Mouse (Mus musculus): ENCODE measurements around the gene Ptpn12.

Gene Ptpn12

DNA sequence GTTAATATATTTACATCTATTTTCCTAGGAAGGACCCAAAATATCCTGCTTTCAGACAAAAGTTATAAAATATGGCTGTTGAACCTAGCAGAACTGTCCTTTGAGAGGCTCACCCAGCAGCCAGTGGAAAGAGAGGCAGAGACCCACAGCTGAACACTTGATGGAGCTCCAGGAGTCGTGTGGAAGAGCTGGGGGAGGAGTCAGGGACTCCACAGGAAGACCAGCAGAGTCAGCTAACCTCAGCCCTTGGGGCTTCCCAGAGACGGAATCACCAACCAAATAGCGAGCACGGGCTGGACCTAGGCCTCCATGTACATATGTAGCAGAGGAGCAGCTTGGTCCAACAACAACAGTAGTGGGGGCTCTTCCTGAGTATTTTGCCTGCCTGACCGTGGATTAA, 38.6 kb downstream of the Ptpn12 start:
- peak; percentile 7 to 22 for DNase-seq

DNA sequence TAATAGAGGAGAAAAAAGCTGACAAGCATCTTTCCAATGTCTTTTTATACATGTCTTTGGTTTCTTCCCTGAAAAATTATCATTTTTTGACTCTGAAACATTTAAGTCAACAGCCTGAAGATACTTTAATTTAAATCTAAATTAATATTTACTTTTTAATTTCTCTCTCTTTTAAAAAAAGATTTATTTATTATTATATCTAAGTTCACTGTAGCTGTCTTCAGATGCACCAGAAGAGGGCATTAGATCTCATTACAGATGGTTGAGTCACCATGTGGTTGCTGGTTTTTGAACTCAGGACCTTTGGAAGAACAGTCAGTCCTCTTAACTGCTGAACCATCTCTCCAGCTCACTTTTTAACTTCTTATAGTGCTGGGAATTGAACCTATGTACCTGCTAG, 44.8 kb downstream of the Ptpn12 start:
- DNase-seq = no peak

- no peak for DNase-seq
These were observed 53.0 kb downstream of the Ptpn12 start for GRCm38 (mm10) chr5:21002723-21003122.

GRCm38 (mm10) chr5:21001622-21002315, 53.9 kb downstream of the Ptpn12 start:
- no peak for DNase-seq

GRCm38 (mm10) chr5:20998427-20998826, 57.3 kb downstream of the Ptpn12 start:
- no peak for DNase-seq

DNA sequence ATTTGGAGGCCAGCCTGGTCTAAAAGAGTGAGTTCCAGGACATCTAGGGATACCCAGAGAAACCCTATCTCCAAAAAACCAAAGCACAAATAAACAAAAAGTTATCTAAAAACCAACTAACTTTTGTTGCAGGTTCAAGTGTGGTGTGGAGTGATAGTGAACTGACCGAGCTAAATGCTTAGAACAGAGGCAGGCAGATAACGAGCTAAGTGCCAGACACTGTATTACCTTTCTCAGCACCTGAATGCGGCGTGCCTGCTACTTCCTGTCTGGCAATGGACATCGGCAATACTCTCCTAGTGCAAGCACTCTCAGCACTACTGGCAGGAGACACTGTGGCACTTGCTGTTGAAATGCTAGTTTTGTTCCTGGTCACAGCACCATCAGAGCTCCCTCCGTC, 58.2 kb downstream of the Ptpn12 start:
- no peak for DNase-seq

DNA sequence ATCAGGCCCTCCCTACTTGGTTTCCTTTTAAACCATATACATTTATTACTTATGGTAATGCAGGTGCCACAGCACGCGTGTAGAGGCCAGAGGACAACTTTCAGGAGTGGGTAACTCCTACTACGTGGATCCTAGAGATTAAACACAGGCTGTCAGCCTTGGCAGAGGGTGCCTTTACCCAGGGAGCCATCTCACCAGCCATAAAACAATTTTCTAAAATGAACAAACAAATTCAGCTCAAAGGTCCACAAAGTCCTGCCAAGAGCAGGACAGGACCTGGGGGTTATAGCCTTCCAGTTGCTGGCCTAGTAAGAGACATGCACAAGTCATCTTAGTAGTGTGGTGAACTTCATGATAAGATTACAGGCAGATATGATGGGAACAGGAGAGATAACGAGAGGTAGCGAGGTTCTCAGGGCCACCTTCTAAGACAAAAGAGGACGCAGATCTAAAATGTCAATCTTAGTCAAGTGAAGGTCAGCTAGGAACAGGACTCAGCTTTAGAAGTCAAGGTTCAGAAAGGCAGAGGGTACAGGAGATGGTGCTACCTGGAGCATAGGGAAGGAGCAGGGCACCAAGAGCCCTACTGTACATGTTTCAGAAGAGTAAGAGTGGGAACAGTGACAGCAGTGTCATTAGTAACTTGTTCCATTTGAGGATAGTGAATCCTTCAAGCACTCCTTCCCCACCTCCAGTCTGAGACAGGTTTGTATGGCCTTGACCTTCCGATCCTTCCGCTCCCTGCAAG, 65.5 kb downstream of the Ptpn12 start:
- no peak for DNase-seq

DNA sequence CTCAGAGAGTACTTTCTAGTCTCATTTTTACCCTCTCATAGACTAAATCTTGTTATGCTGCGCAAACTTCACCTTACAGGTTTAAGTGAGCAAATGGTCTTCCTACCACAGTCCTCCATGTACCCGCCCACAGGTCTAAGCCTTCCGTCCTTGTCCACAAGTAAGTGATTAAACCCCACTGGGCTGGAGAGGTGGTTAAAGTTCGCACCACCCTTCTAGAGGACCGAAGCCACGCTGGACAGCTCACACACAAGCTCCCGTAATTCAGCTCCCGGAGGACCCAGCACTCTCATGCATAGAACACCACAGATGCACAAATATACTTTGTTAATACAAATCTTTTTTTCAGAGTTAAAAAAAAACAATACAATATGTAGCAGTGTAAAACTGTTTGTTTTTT, 69.4 kb downstream of the Ptpn12 start:
- peak in 1 of 2 experiments; percentile 12 for DNase-seq

GRCm38 (mm10) chr5:20983505-20983904, 72.2 kb downstream of the Ptpn12 start:
- no peak for DNase-seq

DNA sequence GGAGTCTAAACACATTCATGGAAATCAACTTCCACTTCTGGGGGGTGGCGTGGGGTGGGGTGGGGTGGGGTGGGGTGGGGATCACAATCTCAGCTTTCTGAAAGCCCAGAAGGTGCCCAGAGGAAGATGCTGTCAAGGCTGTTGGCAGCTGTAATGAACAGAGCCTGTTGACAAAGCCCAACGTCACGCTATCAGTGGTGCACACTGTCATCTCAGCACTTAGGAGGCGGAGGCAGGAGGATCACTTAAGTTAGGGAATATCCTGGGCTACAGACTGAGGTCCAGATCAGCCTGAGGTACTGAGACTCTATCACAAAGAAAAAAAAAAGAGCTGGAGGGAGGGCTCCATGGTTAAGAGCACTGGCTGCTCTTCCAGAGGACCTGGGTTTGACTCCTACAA, 81.0 kb downstream of the Ptpn12 start:
- no peak for DNase-seq

- no peak for DNase-seq
These were observed 81.7 kb downstream of the Ptpn12 start for GRCm38 (mm10) chr5:20973999-20974398.

DNA sequence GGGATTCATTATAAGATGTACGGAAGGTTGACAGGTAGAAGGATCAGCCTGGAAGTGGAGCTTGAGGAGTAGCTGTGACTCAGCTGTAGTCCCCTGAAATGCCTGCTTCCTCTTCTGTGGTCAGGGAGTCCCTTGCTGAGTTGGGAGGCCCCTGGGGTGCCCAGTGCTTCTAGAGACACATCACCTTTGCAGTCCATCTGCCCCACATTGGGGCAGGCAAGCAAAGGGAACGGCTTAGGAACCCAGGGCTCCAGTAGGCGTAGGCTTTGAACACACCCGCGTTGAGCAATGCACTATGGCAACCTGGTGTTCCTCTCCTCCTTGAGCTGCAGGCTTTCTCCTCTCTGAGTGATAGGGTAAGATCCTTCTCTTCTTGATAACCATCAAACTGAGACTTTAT, 82.6 kb downstream of the Ptpn12 start:
- DNase-seq = no peak

GRCm38 (mm10) chr5:20968963-20969362, 86.7 kb downstream of the Ptpn12 start:
- DNase-seq = peak; percentile 62 to 63

DNA sequence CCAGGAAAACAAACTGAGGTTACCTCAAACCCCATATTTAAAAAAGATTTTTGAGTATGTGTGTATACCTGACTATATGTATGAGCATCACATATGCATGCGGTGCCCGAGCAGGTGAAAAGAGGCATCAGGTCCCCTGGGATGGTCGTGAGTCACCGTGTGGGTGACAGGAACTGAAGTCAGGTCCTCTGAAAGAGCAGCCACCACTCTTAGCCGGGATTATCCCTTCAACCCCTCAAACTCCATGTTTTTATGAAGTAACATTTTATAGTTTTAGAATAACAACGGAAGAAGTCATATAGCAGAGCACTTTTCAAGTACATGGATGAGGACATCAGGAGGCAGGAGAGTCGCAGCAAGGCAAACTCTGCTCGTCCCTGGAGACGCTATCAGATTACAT, 87.2 kb downstream of the Ptpn12 start:
- peak in 1 of 2 experiments; percentile 18 for DNase-seq

DNA sequence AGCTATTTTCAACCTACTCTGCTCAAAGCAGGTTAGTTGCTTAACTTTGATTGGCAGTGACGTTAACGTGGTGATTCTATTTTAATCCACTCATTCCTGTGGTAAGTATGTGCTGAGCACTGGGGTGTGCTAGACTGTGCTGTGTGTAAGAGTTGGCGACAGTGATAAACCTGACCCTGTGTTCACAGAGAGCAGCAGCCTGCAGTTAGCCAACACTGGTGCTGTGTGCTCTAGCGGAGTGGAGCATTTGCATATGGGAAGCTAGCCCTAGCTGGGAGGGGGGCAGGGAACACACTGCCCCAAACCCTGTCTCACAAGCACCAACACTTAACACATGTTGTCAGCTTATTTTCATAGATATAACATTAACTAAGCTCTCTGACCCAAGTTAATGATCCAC, 87.8 kb downstream of the Ptpn12 start:
- peak; percentile 49 to 73 for DNase-seq

GRCm38 (mm10) chr5:20964446-20964845, 91.3 kb downstream of the Ptpn12 start:
- no peak for DNase-seq

- DNase-seq = no peak
These were observed 92.4 kb downstream of the Ptpn12 start for GRCm38 (mm10) chr5:20963295-20963694.

- DNase-seq = no peak
These were observed 94.8 kb downstream of the Ptpn12 start for GRCm38 (mm10) chr5:20960927-20961326.

GRCm38 (mm10) chr5:20956298-20956697, 99.4 kb downstream of the Ptpn12 start, which contains the start of gene Rsbn1l:
Rsbn1l (minus strand) TSS chr5:20956398.
- DNase-seq = no peak

- DNase-seq = no peak
These were observed 100.4 kb downstream of the Ptpn12 start for GRCm38 (mm10) chr5:20955114-20955835.

GRCm38 (mm10) chr5:20952337-20952925, 103.3 kb downstream of the Ptpn12 start:
- DNase-seq = no peak

- peak; percentile 94 to 97 for DNase-seq
These were observed 103.9 kb downstream of the Ptpn12 start for GRCm38 (mm10) chr5:20951666-20952281.

Data from kidney, postnatal 4 days (tissue).